27 mouse cellular contexts compared by ENCODE assay signal in genomic region chr4:150245876-150246275, GRCm38 (mm10). TPM values are rescaled to one million over a fixed set of nuclear protein-coding genes. Genes with fewer than 3 reads are reported as not detected.
DNase-seq lines count a peak whose midpoint lies in the region; ATAC-seq and TF ChIP-seq lines count a peak whose summit lies in the region.
"Had no signal": no experiment of that assay in that cellular context is flagged by ENCODE, and none has a peak within 500 bp of the region (broad histone marks: within the 10 kb centered on the region; RNA-seq: fewer than 3 reads in every experiment).

No protein-coding gene starts in this region.

- TF ChIP-seq POLR2A in ES-Bruce4 (IDR thresholded peaks at IDR 0.05; ENCODE audit: insufficient read depth, low read length) = no peak
- no peak for TF ChIP-seq POLR2A in lung, adult 2 months (IDR thresholded peaks at IDR 0.05; ENCODE audit: borderline replicate concordance, extremely low read depth, low read depth, low read length)

- no peak for TF ChIP-seq CTCF in ES-Bruce4 (IDR thresholded peaks at IDR 0.05; ENCODE audit: low read depth, low read length)
- TF ChIP-seq CTCF in lung, adult 2 months (IDR thresholded peaks at IDR 0.05; ENCODE audit: insufficient read depth, low read length) = no peak

- H3K4me3 ChIP-seq in heart, embryonic 11.5 days (ENCODE audit: low read depth, low read length) = no peak overlapping the region
- no peak overlapping the region for H3K4me3 ChIP-seq in ES-Bruce4 (ENCODE audit: low read depth, low read length)
- H3K4me3 ChIP-seq in lung, adult 2 months (replicated peaks; ENCODE audit: extremely low read depth, low read depth, low read length) = no peak overlapping the region
- H3K4me3 ChIP-seq: embryonic facial prominence, embryonic 13.5 days; forebrain, embryonic 15.5 days; hindbrain, embryonic 10.5 days; limb, embryonic 13.5 days; liver, embryonic 13.5 days; lung, embryonic 15.5 days; midbrain, embryonic 10.5 days had no signal

- 61% methylated on average over 2 of the region's 2 CpGs for WGBS in heart, embryonic 11.5 days (ENCODE audit: insufficient replicate concordance)
- 67% methylated on average over 2 of the region's 2 CpGs for WGBS in lung, adult 2 months

- no peak for ATAC-seq in heart, embryonic 11.5 days (replicated peaks; ENCODE audit: insufficient number of reproducible peaks, low FRiP score, low TSS enrichment)
- ATAC-seq: forebrain, embryonic 15.5 days had no signal

- no peak overlapping the region for H3K27ac ChIP-seq in heart, embryonic 11.5 days (ENCODE audit: low read depth, low read length)
- 0 out of 2 replicates have a peak overlapping the region, but pooled peaks have one; percentile 14 for H3K27ac ChIP-seq in ES-Bruce4 (ENCODE audit: insufficient read depth, low read length)
- H3K27ac ChIP-seq: embryonic facial prominence, embryonic 13.5 days; forebrain, embryonic 15.5 days; hindbrain, embryonic 10.5 days; limb, embryonic 13.5 days; liver, embryonic 13.5 days; lung, embryonic 15.5 days; macrophage; midbrain, embryonic 10.5 days had no signal

- no peak overlapping the region for H3K4me2 ChIP-seq in heart, embryonic 11.5 days
- H3K4me2 ChIP-seq: embryonic facial prominence, embryonic 13.5 days; forebrain, embryonic 15.5 days; limb, embryonic 13.5 days; liver, embryonic 13.5 days; lung, embryonic 15.5 days had no signal

- H3K9me3 ChIP-seq in heart, embryonic 11.5 days (replicated peaks; ENCODE audit: control insufficient read depth, low read length) = no peaks in the 10 kb centered on the region
- no peaks in the 10 kb centered on the region for H3K9me3 ChIP-seq in ES-Bruce4 (replicated peaks; ENCODE audit: control insufficient read depth, insufficient read depth, low read length, poor library complexity, severe bottlenecking)
- H3K9me3 ChIP-seq: embryonic facial prominence, embryonic 13.5 days; forebrain, embryonic 15.5 days; hindbrain, embryonic 10.5 days; limb, embryonic 13.5 days; liver, embryonic 13.5 days; lung, embryonic 15.5 days; midbrain, embryonic 10.5 days had no signal

- DNase-seq in heart, adult 11 months = peak; percentile 97
- DNase-seq in gastrocnemius, postnatal 25 days = peak; percentile 78
- peak; percentile 44 for DNase-seq in heart, postnatal 4 days
- DNase-seq in frontal cortex, postnatal 10 days (ENCODE audit: low spot score in 2 of 2) = no peak
- no peak for DNase-seq in lung, adult 2 months
- DNase-seq in urinary bladder, postnatal 10 days (ENCODE audit: low spot score) = no peak
- DNase-seq: adrenal gland, postnatal 10 days; cerebellum, postnatal 10 days; kidney, adult 2 months; kidney, postnatal 10 days; liver, embryonic 13.5 days; retina, postnatal 1 day; right cerebral cortex, postnatal 4 days; thymus, postnatal 25 days had no signal

- no peaks in the 10 kb centered on the region for H3K27me3 ChIP-seq in heart, embryonic 11.5 days (ENCODE audit: control insufficient read depth, insufficient read depth, low read length)
- no peaks in the 10 kb centered on the region for H3K27me3 ChIP-seq in ES-Bruce4 (ENCODE audit: control insufficient read depth, insufficient read depth, low read length, poor library complexity, severe bottlenecking)
- H3K27me3 ChIP-seq: embryonic facial prominence, embryonic 13.5 days; forebrain, embryonic 15.5 days; limb, embryonic 13.5 days; liver, embryonic 13.5 days; lung, embryonic 15.5 days had no signal

- H3K4me1 ChIP-seq in heart, embryonic 11.5 days (ENCODE audit: control insufficient read depth, insufficient read depth, low read length) = peaks cover 13% of the 10 kb centered on the region
- H3K4me1 ChIP-seq in ES-Bruce4 (ENCODE audit: control insufficient read depth, insufficient read depth, low read length) = peaks cover 6% of the 10 kb centered on the region
- no peaks in the 10 kb centered on the region for H3K4me1 ChIP-seq in lung, adult 2 months (ENCODE audit: control insufficient read depth, insufficient read depth, low read length)

- H3K9ac ChIP-seq in heart, embryonic 11.5 days (ENCODE audit: low read depth, low read length) = no peak overlapping the region
- H3K9ac ChIP-seq in ES-Bruce4 (ENCODE audit: low read depth, poor library complexity, severe bottlenecking) = no peak overlapping the region
- H3K9ac ChIP-seq: embryonic facial prominence, embryonic 13.5 days; forebrain, embryonic 15.5 days; limb, embryonic 13.5 days; liver, embryonic 13.5 days; lung, embryonic 15.5 days had no signal

- TF ChIP-seq EP300 in ES-Bruce4 (IDR thresholded peaks at IDR 0.05; ENCODE audit: insufficient read depth, low read depth, low read length) = no peak

- peaks cover 69% of the 10 kb centered on the region for H3K36me3 ChIP-seq in heart, embryonic 11.5 days (ENCODE audit: control insufficient read depth, insufficient read depth, low read length)
- peaks cover 86% of the 10 kb centered on the region for H3K36me3 ChIP-seq in ES-Bruce4 (ENCODE audit: control insufficient read depth, insufficient read depth, low read length, poor library complexity, severe bottlenecking)

RNA-seq across cellular contexts. Expression of gene Eno1, which starts 9.4 kb away (rescaled TPM):
- 2,057 and 2,150 TPM in 2 replicates for polyA plus RNA-seq in heart, embryonic 11.5 days (2014; fragmentation: Nextera tagmentation; extraction: Ambion mirVana)
- polyA plus RNA-seq in ES-Bruce4 (2011; ENCODE audit: insufficient read depth, insufficient read length, low read depth, missing spikeins) = 1,323 and 1,403 TPM in 2 replicates
- 100 to 1,000 TPM; 112 to 141 TPM for total RNA-seq in gastrocnemius, postnatal 25 days (2021)
- total RNA-seq in heart, postnatal 4 days (2021) = 100 to 1,000 TPM; 303 to 307 TPM
- polyA plus RNA-seq in lung, adult 2 months (2012; rRNA removed) = 90.4 and 220 TPM in 2 replicates

RNA-seq across cellular contexts. Expression of gene Rere, which starts 35.6 kb away (rescaled TPM):
- 26.0 and 29.1 TPM in 2 replicates for polyA plus RNA-seq in heart, embryonic 11.5 days (2014; fragmentation: Nextera tagmentation; extraction: Ambion mirVana)
- polyA plus RNA-seq in ES-Bruce4 (2011; ENCODE audit: insufficient read depth, insufficient read length, low read depth, missing spikeins) = 77.3 and 93.6 TPM in 2 replicates
- 10 to 100 TPM; 51.0 to 56.4 TPM for total RNA-seq in gastrocnemius, postnatal 25 days (2021)
- total RNA-seq in heart, postnatal 4 days (2021) = 10 to 100 TPM; 70.0 to 72.5 TPM
- 36.0 and 42.0 TPM in 2 replicates for polyA plus RNA-seq in lung, adult 2 months (2012; rRNA removed)

RNA-seq across cellular contexts. Expression of gene Car6, which starts 44.7 kb away (rescaled TPM):
- 0.32 TPM in 1 of 2 replicates, not detected in the other for polyA plus RNA-seq in heart, embryonic 11.5 days (2014; fragmentation: Nextera tagmentation; extraction: Ambion mirVana)
- polyA plus RNA-seq in ES-Bruce4 (2011; ENCODE audit: insufficient read depth, insufficient read length, low read depth, missing spikeins) = not detected in 2 replicates
- total RNA-seq in gastrocnemius, postnatal 25 days (2021) = not detected
- not detected for total RNA-seq in heart, postnatal 4 days (2021)
- polyA plus RNA-seq in lung, adult 2 months (2012; rRNA removed) = 0.11 TPM in 1 of 2 replicates, not detected in the other
- total RNA-seq: layer of hippocampus, adult 18-20 months; layer of hippocampus, postnatal 25 days; left cerebral cortex, postnatal 14 days had no signal
- polyA plus RNA-seq: embryonic facial prominence, embryonic 13.5 days; forebrain, embryonic 15.5 days; kidney, adult 2 months; liver, embryonic 13.5 days; lung, embryonic 15.5 days; midbrain, embryonic 10.5 days; neural tube, embryonic 11.5 days had no signal

Comparison
In these comparisons a context has a peak if more than half of its experiments do, and no peak if none do; other contexts are left out.
1. DNase-seq: peak in heart, adult 11 months (single experiment), gastrocnemius, postnatal 25 days (single experiment) and heart, postnatal 4 days (single experiment); none in frontal cortex, postnatal 10 days (0 of 2), lung, adult 2 months (single experiment) and urinary bladder, postnatal 10 days (single experiment).